Mouse (Mus musculus) right cerebral cortex, postnatal 4 days (tissue): ENCODE data around the gene Theg.
A peak's percentile ranks its signal among the peaks of the same experiment; 100 is the strongest.

ENCODE experiments used
- DNase-seq: peaks from one replicate; pipeline ENCODE4 v3.0.0-alpha.2; 2022

Theg gene

DNA sequence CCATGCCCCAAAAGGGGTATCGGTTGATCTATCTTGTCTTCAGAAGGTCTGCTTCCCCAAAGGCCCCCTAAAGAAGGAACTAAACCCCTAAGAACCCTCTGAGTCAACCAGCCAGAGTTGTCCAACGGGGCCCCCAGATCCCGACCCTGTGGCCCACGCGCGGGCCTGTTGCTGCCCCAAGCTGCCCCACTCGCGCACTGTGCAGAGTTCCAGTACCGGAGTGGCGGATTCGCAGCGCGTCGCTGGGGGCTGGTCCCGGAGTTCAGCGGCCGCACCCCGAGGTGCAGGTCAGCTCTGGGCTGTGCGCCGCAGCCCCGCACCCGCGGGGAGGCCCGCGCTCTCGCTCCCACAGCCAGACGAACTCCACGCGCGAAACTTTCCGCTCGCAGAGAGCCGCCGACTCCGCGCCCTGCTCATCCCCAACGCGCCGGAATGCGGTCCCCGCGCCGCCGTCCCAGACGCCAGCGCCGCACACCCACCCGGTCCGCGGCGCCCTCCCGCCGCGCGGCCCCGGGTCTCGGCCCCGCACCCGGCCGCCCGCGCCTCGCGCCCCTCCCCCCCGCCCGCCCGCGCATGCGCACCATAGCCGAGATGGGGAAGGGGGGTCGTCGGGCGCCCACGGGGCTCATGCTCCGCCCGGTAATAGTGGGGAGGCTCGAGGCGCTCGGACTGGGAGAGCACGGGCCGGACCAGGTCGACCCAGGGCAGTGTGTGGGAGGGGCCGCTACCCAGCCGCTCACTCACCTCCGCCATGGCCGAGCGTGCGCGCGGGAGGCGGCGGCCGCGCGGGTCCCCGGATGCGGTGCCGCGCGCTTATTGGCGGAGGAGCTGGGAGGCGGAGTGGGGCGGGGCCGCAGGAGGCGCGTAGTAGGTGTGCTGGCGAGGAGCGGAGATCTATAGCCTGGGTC is 32.5 kb downstream of the Theg start, which contains the start of gene Mier2:
Mier2 (minus strand) TSS at position 870 of the 908 bp plus-strand sequence.
- peak; percentile 84 for DNase-seq

DNA sequence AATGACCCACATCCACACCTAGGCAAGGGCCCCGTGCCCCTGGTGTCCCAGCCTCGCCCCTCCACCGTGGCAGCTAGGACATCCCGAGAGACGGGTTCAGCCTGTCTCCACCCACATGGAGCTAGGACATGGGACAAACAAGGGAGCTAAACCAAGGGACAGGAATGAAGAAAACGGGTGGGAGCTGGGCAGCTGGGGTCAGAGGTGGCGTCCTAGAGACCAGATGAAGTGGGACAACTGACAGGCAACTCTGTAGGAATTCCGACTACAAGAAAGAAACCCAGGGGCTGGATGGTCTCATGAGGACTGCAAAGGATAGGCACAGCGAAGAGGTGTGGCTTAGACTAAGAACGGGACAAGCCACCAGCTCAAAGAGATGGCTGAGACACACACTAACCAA is 33.4 kb downstream of the Theg start:
- DNase-seq, result no peak

DNA sequence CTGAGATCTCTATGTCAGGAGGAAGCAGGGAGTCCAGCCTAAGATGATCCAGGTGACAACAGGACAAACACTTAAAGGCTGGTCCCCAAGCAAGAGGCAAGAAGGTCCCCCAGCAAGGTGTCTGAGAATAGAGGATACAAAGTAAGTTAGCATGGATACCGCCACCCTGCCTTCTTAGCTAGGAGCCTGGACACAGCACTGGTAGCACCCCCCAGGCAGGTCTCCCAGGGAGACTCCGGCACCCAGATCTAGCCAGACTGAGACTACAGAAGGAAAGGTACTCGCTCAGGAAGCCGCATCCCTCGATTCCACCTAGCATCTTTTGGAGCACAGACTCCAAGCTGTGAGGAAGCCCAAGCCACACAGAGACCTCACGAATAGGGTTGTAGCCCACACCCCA is 34.0 kb downstream of the Theg start:
- no peak for DNase-seq

DNA sequence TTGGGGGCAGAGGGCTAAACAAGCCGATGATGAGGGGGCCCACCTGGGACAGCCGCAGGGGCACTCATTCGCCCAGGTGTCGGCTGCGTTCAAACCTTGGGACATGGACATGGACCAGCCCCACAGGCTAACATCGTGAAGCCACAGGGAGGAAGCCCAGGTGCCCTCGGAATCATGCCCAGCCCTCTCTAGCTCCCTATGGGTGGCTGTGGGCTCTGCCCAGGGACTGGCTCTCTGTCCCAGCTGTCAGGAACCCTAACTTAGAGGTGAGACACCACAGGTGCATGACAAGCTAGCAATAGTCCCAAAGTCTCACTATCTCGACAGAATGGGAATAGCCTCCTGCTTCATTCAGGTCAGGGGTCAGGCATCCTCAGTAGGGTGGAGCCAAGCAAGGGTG is 34.6 kb downstream of the Theg start:
- no peak for DNase-seq

DNA sequence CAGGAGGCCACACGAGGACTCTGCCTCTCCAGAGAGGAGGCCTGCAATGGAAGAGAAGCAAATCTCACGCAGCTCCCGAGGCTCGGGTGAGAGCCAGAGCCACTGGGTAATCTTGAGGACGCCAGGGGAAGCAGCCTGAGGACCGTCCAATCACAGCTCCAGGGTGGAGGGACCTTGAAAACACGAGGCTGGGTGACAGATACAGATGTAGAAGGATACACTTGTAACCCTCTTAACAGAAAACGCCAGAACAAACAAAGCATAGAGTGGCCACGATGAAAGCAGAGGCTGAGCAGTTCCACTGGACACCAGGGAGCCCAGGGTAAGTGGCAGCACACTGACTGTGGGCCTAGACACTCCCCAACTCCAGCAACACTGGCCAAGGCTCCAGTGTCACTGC is 36.8 kb downstream of the Theg start:
- DNase-seq, result no peak

DNA sequence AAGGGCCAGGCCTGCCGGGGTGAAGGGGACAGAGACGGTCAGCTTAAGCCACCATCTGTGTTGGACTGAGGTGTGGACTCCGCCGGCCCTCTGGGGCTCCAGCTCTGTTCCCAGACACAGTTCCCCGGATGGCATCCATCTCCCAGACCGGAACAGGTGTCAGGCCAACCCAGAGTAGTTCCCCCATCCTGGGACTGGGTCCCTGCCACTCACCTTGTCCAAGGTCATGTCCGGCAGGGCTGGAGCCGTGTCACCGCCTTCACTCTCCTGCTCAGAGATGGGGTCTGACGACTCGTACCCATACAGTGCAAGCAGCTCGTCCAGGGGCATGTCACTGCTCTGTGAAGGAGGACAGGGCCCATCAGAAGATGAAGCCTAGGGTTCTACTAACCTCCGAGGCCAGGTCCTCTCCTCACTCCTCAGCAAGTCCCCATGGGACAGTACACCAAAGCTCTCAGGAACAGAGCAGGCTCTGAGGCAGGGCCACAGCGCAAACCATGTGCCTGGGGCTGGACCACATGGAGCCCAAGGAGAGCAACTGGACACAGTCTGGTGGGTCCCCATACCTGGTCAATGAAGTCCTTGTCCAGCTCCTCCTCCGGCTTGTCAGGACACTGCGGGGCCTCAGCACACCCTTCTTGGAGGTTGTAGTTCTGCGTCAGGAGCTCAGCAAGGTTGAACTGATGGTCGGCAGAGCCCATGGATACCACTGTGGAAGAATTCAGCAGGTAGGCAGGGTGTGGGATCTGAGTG is 38.0 kb downstream of the Theg start:
- DNase-seq, result peak; percentile 1

DNA sequence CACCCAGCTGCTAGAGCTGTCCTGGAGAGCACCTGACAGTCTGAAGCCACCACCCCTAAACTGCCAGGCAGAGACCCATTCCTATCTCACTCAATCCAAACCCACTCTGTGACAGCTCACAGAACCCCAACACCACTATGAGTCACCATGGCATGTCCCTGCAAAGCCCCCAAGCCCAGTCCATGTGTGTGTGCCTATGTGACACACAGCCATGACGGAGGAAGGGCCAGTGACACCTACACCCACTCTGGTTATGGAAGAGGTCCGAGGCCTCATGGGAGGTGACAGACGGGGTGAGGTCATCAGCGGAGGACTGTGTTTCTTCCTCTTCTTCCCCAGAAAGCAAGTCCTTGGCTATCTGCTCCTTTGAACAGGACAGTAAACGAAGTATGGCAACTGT is 38.6 kb downstream of the Theg start:
- DNase-seq, result no peak

DNA sequence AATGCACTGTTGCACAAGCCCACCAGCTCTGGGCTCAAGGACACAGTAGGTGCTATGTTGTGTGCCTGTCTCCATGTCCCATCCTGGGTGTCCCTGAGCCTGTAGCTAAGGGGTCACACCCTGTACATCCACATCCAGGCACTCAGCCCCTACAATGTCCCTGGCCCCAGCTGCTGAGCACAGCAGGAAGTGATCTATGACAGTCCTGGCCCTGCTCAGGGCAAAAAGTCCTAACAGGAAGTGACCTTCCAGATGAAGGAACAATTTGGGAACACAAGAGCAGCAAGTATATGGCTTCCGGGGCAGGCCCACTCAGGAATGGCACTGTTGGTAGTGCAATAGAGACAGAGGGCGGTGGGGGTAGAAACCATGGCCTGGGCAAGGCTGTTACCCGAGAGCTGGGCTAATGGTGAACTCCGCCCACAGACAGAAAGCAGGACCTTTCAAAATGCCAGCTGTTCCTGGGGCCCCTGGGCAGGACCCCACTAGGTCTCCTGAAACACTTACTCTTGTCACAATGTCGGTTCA is 39.9 kb downstream of the Theg start:
- no peak for DNase-seq

DNA sequence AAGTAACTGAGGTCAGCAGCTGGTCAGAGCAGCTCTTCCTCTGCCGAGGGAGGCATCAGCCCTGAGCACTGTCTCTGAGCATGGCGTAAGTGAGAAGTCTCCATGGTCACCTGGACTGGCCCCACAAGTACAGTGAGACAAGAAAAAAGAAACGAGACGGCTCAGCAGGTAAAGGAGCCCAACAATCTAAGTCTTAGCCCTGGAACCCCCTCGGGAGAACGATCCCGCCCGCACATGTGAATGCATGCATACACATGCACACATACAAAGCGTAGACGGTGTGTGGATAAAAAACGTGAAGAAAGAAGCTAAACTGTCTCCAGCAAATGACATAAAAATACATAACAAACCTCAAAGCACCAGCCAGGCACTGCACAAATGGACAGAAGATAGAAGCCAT is 40.6 kb downstream of the Theg start:
- DNase-seq, result no peak

DNA sequence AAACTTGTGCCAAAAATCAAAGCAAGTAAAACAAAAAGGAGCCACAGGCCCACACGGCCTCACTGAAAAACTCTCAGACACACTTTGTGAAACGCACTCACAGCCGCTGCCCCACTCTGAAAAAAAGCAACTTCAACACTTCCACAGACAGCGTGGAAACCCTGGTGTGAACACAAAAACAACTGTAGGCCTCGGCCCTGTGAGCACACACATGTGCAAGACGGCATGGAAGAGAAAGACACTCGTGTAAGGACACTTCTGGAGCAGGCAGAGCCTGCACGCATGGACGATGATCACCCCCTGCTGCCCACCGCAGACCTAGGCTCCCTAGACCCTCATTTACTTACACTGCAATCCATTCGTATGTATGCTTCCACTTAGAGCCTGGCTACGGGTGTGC is 41.2 kb downstream of the Theg start:
- DNase-seq, result no peak

DNA sequence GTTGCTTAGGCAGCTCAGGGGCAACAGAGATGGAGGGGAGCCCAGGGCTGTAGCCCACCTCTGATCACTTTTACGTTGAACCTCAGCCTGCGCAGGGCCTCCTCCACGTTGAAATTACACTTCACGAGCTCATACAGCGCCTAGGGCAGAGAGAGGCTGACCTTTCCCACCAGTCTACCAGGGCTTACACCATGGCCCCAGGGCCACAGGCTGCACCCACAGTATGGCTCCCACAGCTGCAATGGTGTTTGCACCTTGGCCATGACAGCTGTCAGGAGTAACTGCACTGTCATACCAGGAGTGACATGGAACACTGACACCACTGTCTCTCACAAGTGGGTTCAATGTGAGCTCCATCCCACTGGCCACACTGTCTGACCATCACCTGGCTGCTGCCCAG is 42.5 kb downstream of the Theg start:
- no peak for DNase-seq

DNA sequence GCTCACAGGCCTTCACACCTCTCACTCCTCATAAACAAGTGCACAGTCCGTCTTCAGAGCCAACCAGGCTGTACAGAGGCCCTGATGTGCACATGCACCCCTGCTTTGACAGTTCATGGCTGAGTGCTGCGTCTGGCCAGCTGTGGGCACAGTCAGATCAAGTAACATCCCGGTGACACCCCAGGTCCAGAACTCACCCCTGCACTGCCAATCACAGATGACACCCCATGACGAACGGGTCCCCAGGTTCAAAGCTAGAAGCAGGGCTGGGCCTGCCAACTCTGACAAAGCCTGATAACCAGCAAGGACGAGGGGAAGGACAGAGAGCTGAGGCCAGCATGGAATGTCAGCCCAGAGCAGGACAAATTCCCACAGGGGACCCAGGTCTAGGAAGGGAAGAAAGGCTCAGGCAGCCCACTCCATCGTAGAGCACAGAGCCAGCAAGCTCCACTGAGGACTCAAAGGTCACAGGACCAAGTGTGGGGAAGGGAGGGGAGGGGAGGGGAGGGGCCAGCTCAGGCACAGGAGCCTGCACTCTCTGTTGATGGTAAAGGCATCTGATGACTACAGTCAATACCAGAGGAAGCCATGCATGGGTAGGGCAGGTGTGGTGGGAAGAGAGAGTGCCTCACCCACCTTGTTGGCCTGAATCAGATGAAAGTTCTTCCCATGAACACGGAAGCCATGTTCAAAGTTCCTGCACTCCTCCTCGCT is 43.1 kb downstream of the Theg start:
- no peak for DNase-seq

DNA sequence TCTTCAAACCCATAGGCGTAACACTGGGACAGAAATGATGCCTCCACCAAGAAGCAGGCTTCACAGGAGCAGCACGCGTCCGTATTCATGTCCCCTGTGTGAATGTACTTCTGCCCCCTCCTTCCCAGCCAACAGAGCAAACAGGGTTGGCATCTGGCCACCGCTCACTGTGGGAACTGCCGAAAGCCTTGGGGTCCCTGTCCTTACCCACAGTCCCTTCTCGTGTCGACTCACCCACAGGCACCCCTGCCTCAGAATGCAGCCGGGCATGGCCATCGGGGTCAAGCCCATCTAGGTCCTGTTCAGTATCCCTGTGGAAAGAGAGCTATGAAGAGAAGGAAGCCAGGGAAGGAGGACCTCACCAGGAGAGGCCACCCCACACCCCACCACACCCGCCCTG is 45.0 kb downstream of the Theg start:
- peak; percentile 8 for DNase-seq

DNA sequence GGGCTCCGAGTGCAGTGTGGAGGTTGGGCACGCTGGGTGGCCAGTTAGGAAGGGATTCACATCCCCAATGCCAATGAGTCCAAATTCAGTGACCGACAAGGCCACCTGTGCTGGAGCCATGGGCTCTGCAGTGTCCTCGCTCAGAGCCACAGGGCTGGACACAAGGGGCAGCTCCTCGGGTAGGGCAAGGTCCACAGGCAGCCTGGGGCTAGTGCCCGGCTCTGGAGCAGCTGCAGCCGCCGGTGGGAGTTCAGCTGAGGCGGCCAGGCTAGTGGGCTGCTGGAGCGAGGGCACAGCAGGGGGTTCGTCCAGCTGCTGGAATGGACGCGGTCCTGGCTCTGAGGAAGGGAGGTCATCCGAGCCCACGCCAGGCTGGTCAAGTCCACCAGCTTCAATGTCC is 45.6 kb downstream of the Theg start:
- DNase-seq, result peak; percentile 2

DNA sequence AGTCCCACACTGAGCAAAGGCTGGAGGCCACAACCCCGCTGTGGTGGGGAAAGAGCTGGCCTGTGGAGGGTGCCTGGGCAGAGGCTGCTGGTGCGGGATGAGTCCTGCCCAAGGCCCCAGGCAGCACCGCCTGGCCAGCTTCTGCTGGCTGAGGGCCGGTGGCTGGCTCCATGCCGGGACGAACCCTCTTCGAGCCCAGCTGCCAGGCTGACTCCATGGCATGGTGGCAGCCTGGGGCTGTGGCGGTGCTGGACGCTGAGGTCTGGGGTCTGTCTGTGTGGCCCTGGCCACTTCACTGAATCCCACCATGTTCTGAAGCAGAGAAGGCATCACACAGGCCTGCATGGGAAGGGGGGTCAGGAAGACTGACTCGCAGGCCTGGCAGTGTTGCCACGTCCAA is 46.4 kb downstream of the Theg start:
- peak; percentile 3 for DNase-seq

DNA sequence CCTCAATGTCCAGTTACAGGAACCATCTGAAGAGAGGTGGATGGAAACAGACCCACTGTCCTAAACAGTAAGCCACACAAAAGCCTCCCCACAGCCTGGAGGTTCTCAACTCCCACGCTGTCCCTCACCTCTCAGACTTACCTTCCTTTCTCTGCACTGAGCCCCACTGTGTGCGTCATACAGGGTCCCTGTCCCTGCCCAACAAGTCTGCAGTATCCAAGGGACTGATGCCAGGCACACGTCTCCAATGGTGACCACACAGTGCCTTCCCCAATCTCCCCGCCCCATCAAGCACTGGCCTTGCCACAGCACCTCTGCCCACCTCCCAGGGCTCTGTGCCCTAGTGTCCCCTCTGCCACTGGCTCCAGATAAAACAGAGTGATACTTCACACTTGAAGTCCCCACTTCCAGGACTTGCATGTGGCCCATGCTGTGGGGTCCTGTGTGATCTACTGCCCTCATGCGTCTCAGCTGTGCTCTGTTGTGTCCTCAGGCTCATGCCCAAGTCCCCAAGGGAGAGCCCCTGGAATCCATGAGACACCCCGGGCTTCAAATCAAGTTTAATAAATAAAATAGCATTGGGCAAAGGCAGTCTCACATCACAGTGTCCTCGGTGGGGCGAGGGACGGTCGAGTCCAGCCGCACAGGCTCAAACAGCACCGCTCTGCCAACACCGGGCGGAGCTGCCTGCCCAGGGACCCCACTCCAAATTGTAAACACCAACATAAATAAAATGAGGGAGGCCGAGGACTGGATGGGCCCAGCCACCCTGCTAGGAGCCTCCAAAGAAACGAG is 47.2 kb downstream of the Theg start:
- DNase-seq, result peak; percentile 1

DNA sequence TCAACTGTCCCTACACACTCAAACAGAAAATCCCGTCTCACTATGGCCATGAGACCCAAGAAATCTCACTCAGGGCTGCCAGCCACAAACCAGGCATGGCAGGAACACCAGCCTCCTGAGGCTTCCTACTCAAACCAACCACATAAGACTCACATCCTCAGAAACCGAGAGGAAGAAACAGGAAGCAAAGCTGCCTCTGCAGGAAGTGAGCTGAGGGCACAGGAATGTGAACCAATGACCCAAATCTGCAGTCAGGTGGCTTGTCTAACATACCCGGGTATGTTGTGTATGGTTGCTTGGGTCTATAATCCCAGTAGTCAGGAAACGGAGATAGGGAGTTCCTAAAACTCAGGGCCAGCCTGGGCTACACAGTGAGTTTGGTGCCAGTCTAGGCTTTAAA is 48.3 kb downstream of the Theg start:
- peak; percentile 1 for DNase-seq

DNA sequence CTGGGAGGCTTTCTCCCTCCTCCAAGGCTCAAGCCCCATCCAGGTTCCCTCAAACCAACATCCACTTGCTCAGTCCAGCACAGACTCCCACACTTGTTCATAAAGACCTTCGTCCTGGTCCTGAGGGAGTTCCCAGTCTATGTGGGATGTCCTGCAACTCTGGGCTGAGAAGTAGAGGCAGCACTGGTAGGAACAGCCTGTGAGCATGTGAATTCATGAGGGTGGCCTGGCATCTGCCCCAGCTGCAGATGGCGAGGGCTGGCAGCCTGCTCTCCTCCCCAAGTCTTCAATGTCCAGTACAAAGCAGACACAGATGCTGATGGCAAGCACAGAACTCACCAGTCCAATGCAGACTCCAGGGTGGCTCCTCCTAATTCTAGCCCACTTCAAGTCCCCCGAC is 48.8 kb downstream of the Theg start:
- DNase-seq, result peak; percentile 5

DNA sequence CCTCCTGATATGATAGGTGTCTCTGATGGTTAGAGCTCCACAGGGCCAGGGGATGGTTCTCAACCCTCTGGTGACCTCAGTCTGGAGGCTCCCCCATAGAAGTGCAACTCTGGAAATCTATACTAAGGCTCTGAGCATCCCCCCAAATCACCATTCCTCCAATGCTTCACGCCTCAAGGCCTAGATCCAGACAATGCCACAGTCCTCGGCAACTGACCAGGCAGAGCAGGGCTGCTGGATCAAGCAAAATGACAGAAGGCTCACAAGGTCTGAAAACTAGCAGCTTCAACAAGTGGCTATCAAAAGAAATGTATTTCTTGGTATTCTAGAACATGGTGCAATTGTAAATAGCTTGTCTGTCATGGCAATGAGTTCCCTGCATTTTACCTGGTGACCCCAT is 49.4 kb downstream of the Theg start:
- no peak for DNase-seq

DNA sequence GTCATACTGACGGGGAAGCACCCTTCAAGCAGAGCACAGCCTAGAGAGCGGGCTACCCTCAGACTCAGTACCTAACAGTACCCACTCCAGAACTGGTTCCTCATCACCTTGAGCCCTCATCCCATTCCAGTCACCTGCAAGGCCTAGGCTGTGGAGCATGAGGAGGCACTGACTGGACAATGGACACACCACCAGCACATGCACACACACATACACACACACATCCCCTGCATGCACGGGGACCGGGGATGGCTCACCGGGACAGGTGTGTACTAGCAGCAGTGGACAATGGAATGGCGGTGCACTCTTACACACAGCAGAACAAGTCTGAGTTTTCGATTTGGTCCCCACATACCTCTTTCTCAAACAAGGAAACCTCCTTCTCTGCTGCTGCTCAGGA is 49.9 kb downstream of the Theg start:
- peak; percentile 3 for DNase-seq

DNA sequence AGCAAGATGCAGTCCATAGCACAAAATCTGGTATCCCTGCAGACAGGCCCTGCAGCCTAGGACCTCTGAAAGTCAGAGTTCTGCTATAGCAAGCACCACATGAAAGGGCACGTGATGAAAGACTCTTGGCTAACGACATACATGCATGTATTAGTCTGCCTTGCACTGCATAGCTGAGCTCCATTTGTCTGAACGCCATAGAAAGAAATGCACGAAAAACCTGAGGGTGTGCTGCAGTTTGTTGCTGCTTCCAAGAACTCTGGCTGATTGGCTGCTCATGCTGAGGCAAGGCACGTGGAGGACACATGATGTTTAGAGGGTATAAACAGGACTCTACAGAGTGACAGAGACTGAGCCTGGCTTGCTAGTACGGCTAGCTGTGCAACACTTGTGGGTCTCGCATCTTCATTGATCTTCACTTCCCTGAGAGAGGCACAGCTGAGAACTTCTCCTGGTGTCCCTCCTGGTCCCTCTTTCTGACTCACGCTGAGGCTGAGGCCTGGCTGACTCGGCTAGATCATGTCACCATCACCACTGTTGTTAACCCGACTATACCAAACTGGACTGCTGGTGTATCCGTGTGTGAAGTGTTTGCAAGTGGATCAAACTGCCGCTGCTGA is 50.6 kb downstream of the Theg start:
- peak; percentile 2 for DNase-seq

DNA sequence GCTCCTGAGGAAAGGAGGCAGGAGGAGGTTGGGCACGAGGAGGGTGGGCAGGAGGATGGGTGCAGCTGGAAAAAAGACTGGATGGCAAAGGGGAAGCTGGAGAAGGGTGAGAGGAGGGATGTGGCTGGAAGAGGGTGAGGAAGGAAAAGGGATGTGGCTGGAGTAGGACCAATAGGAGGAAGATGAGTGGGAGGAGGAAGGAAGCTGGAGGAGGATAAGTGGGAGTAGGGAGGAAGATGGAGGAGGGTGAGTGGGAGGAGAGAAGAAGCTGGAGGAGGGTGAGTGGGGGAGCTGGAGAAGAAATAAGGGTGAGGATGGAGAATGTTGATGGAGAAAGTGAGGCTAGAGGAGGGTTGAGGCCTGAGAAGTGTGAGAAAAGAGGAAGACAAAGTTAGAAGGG is 51.7 kb downstream of the Theg start:
- DNase-seq, result no peak
